Mouse (Mus musculus) lung, adult 2 months (tissue): ENCODE results near the gene Aif1. TPM values are rescaled to one million over a fixed set of nuclear protein-coding genes. Genes with fewer than 3 reads are reported as not detected.
A peak's percentile ranks its signal among the peaks of the same experiment; 100 is the strongest.

Experiments used
- DNase-seq: peaks from one replicate; pipeline ENCODE4 v3.0.0; 2022
- H3K4me1 ChIP-seq: fragments of 200-500 bp; 2 replicates; pipeline ENCODE4 v1.6.1; 2011; ENCODE audit warnings: low read length; ENCODE audit not compliant: control insufficient read depth, insufficient read depth
- H3K4me3 ChIP-seq: fragments of 200-500 bp; replicated peaks from 2 replicates; pipeline ENCODE3; 2011; ENCODE audit warnings: low read depth, mild to moderate bottlenecking, control low read depth, low read length; ENCODE audit errors: extremely low read depth
- CTCF ChIP-seq: fragments of 200-500 bp; IDR thresholded peaks from 2 replicates; pipeline ENCODE4 v1.5.1; 2011; ENCODE audit warnings: mild to moderate bottlenecking, low read length, control low read depth; ENCODE audit not compliant: insufficient read depth
- POLR2A ChIP-seq: fragments of 200-500 bp; IDR thresholded peaks from 2 replicates; pipeline ENCODE4 v1.6.1; 2011; ENCODE audit warnings: low read depth, mild to moderate bottlenecking, control low read depth, low read length, borderline replicate concordance; ENCODE audit errors: extremely low read depth
- WGBS: fragments of 180-500 bp; shearing (Covaris S2); methylation state at CpG from one replicate; pipeline ENCODE4 v1.1.7; 2018; 5-methylcytosine and 5-hydroxymethylcytosine counted together
- polyA plus RNA-seq: library from polyadenylated mRNA; depleted of rRNA; stranded (reverse); fragments of >200 nt; gene quantifications from 2 replicates; pipeline ENCODE4 v1.2.3, GENCODE M21; 2012

Gene Aif1
- polyA plus RNA-seq, 1 experiment, result 1.4 TPM

DNA sequence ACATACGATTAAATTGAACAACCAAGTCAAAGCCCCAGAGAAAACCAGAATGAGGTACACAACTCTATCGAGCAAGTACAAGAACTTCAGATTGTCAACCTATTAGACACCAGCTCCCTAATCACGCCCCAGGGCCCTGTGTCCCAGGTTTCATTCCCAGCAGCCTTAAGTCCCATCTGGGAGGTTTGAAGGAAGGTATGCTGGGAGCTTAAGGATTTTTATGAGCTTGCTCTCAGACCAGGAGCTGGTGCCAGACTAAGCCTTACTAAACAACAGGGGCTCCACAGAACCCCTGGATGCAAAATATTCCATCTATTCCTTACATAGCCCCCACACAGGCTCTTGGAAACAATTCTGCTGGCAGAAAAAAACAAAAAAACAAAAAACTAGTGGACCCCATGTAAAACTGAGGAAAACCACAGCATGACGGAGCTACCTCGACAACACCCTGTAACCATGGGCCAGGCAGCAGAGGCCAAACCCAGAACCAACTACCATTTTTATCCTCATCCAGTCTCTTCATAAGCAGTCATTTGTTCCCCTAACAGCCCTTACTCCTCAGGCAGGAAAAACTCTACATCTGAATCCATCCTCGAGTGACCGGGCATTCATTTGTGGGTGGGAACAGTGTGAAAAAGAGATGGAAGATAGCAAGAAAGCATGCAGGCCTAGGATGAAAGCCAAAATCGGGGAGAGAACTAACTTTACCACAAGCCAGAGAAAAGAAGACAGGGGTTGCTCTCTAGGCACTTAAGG lies 12.4 kb downstream of the Aif1 start:
- peak overlapping the region; percentile 92 for H3K4me3 ChIP-seq
- peaks cover 23% of the 10 kb centered on the region for H3K4me1 ChIP-seq
- TF ChIP-seq CTCF (no peak), POLR2A (no peak)
- DNase-seq, result no peak
- 4% methylated on average over 8 of the region's 8 CpGs for WGBS

DNA sequence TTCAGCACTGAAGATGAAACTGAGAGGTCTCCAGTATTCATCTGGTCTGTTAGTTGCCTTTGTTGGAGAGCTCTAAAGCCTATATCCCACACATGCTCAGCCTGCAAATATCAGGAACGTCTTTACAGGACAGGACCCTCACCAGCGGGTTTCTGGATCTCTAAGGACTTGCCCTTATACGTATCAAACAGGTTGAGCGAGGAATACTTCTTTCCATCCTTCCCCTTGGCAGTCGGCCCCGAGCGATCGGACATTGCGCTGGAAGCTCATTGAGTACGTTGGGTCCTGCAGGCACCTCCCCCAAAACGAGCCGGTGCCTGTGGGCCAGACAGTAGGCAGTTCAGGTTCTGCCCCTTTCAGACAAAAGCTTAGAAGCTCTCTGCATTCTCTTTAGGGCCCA lies 13.1 kb downstream of the Aif1 start:
- TF ChIP-seq CTCF (no peak), POLR2A (no peak)
- Histone ChIP-seq H3K4me3 (peak overlapping the region; percentile 42), H3K4me1 (peaks cover 23% of the 10 kb centered on the region)
- peak; percentile 54 for DNase-seq
- WGBS, result 11% methylated on average over 12 of the region's 12 CpGs

DNA sequence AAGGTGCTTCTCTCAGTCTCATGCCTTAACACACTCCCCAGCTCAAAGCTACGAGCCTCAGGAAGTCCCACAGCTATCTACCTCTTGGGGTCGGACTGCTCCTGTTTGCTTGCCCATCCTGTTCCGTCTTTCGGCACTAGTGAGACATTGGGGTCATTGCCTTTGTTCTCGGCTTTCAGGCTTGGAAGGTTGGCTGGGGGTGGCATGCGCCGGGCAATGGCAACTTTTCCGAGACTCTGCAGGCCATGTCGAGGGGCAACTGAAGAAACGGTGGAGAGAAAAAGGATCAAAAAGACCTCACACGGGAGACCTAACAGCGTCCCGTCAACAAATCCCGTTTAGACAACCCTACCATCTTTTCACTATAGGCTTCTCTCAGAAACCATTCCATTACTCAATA lies 13.7 kb downstream of the Aif1 start:
- Histone ChIP-seq H3K4me1 (peaks cover 23% of the 10 kb centered on the region), H3K4me3 (no peak overlapping the region)
- TF ChIP-seq CTCF (no peak), POLR2A (no peak)
- no peak for DNase-seq
- WGBS, result 44% methylated on average over 14 of the region's 14 CpGs

DNA sequence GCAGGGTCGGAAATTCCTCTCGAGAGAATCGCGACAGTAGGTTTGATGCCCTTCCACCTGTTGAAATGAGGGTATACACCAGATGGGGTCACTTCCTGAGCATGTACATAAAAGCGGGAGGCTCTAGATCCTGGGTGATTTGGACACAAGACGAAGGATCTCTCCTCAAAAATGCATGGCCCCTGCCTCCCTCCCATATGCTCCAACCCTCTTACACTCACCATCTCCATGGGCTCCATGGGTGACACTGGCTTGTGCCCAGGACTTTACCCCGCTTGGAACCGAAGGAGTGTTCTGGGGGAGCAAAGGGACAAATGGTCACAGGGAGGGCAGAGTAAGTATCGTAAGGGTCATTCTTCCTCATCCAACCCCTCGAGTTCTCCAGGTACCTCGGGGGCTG lies 14.4 kb downstream of the Aif1 start:
- DNase-seq, result no peak
- Histone ChIP-seq H3K4me1 (peaks cover 23% of the 10 kb centered on the region), H3K4me3 (no peak overlapping the region)
- 58% methylated on average over 11 of the region's 11 CpGs for WGBS
- TF ChIP-seq POLR2A, result no peak

DNA sequence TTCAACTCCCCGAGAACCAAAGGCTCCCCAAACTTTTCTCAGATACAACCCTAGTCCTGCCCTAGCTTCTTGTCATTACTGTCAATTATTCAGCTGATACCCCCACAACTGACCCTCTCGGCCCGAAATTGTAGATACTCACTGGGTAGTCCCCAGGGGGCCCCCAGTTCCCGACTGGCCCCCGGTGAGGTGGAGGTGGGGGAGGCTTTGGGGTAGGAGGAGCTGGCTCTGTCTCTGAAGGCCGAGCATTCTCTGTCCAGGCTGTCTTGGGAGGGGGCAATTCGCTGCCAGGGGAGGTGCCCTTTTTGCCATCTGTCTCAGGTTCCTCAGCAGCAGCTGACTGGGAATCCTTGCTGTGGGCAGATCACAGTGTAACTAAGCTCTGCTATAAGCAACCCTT lies 16.2 kb downstream of the Aif1 start:
- peaks cover 18% of the 10 kb centered on the region for H3K4me1 ChIP-seq
- TF ChIP-seq POLR2A (no peak), CTCF (no peak)
- no peak overlapping the region for H3K4me3 ChIP-seq
- no peak for DNase-seq
- 86% methylated on average over 7 of the region's 7 CpGs for WGBS

DNA sequence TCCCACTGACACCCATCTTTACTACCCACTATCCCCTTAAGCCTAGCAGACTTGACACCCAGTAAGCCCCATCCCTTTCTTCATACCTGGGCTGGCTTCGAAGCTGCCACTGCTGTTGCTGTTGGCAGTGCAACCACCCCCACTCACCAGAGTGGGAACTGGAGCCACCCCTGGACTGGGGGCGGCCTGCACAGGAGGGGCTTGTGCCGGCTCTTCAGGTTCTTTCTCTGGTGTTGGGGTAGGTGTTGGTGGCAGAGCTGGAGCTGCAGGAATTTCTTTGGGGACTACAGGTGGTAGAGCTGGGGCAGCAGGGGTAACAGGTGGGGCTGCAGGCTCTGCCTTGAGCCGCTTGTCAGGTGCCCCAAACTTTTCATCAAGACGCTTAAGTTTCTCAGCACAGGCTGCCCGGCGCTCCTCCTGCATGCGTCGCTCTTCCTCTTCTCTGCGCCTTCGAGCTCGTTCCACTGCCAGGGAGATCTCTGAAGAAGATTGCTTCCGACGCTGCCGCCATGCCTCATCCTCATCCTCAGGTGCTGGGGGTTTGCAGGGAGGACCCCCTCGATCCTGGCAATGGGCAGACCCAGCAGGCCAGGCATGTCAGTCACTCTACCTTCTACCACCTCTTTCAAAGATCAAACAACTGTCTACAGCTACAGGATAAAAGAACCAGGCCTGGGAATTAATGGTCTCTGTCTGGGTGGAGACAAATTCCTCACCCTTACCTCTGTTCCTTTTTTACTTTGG lies 16.8 kb downstream of the Aif1 start:
- no peak for DNase-seq
- 90% methylated on average over 16 of the region's 16 CpGs for WGBS
- peaks cover 18% of the 10 kb centered on the region for H3K4me1 ChIP-seq
- H3K4me3 ChIP-seq, result no peak overlapping the region
- TF ChIP-seq POLR2A, result no peak
- TF ChIP-seq CTCF, result no peak

DNA sequence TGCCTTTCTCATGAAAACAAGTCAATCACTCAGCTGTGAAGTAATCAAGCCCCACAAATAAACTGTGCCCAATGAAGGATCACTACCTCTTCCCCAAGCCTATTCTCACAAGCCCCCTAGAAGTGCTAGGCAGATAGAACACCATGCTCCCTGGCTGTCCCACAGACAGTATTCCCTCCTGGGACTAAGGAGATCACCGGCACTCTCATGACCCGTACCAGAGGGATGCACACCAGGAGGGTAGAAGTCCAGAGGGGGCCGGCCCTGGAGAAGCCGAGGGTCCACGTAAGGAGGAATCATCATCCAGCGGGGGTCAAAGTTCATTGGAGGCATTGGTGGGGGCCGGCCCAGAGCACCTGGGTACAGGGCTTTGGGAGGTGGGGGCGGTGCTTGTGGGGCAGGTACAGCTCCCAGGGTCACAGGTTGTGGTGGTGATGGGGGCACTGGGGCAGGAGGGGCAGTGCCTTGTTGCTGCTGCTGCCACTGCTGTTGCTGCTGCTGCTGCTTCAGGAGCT lies 18.1 kb downstream of the Aif1 start:
- WGBS, result 93% methylated on average over 8 of the region's 8 CpGs
- Histone ChIP-seq H3K4me1 (peaks cover 13% of the 10 kb centered on the region), H3K4me3 (no peak overlapping the region)
- no peak for TF ChIP-seq CTCF
- no peak for TF ChIP-seq POLR2A
- DNase-seq, result no peak

DNA sequence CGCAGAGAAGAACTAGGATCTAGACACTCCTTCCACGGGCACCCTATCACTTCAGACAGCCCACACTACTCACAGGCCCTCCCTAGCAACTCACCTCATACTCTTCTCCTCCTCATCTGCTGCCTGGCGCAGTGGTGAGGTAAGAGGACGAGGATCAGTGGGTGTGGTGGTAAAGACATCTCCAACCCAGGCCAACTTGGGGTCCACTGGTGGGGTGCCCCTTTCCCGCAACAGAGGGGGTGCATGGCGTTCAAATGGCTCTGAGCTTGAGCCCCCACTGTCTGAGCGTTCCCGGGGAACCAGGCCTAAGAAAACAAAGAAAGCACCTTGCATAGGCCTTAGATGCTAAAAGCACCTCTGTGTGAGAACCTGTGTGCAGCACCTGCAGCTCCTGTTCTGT lies 18.6 kb downstream of the Aif1 start:
- no peak for DNase-seq
- 87% methylated on average over 8 of the region's 8 CpGs for WGBS
- no peak overlapping the region for H3K4me3 ChIP-seq
- no peak for TF ChIP-seq CTCF
- TF ChIP-seq POLR2A, result no peak
- peaks cover 8% of the 10 kb centered on the region for H3K4me1 ChIP-seq

DNA sequence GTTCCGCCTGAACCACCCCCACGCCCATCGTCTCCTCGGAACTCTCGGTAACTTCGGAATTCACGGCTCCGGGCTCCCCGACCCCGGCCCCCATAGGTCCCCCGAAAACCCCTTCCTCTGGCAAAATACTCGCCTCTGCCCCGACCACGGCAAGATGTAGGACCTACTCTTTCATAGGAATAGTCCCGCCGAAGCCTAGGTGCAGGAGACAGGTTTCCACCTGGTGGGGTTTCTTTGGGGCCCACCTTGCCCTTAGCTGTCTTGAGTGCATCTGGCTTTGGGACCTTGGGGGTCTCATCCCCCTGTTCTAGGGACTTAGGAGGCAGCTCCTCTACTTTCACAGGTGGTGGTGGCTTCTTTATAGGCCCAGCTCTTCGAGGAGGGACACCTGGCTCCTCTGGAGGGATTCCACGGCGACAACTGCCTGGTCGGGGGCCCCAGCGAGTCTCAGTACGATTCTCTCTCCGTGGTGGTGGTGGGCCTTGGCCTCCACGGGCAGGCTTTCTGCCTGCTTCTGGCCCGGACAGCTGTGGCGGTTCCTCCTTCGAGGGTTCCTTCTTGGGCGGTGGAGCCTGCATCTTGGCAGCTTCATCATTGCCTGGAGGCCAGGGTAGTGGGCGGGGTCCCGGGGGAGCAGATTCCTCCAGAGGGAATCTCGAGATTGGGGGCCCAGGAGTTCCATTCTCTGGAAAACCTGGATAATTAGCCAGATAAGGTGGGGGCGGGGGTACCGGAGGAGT lies 19.2 kb downstream of the Aif1 start:
- 82% methylated on average over 33 of the region's 33 CpGs for WGBS
- DNase-seq, result no peak
- Histone ChIP-seq H3K4me1 (peaks cover 3% of the 10 kb centered on the region), H3K4me3 (no peak overlapping the region)
- TF ChIP-seq CTCF (no peak), POLR2A (no peak)
